Mouse (Mus musculus): Measurements from ENCODE around the gene Stk32b.

Gene Stk32b

GRCm38 (mm10) chr5:37708124-37708523 lies 8.8 kb downstream of the Stk32b start:
- no peak for TF ChIP-seq GATA4 (IDR thresholded peaks at IDR 0.05; ENCODE audit: insufficient replicate concordance, low read length)

GRCm38 (mm10) chr5:37704962-37705361 lies 12.0 kb downstream of the Stk32b start:
- TF ChIP-seq GATA4 (IDR thresholded peaks at IDR 0.05; ENCODE audit: insufficient replicate concordance, low read length), result no peak

GRCm38 (mm10) chr5:37699757-37700156 lies 17.2 kb downstream of the Stk32b start:
- TF ChIP-seq GATA4 (IDR thresholded peaks at IDR 0.05; ENCODE audit: insufficient replicate concordance, low read length), result no peak

- no peak for TF ChIP-seq GATA4 (IDR thresholded peaks at IDR 0.05; ENCODE audit: insufficient replicate concordance, low read length)
Measured at GRCm38 (mm10) chr5:37697286-37697685, 19.7 kb downstream of the Stk32b start.

- no peak for TF ChIP-seq GATA4 (IDR thresholded peaks at IDR 0.05; ENCODE audit: insufficient replicate concordance, low read length)
Measured at GRCm38 (mm10) chr5:37695773-37696172, 21.2 kb downstream of the Stk32b start.

GRCm38 (mm10) chr5:37692759-37693158 lies 24.2 kb downstream of the Stk32b start:
- no peak for TF ChIP-seq GATA4 (IDR thresholded peaks at IDR 0.05; ENCODE audit: insufficient replicate concordance, low read length)

- TF ChIP-seq GATA4 (IDR thresholded peaks at IDR 0.05; ENCODE audit: insufficient replicate concordance, low read length), result no peak
Measured at GRCm38 (mm10) chr5:37670781-37671180, 46.2 kb downstream of the Stk32b start.

GRCm38 (mm10) chr5:37664962-37665361 lies 52.0 kb downstream of the Stk32b start:
- no peak for TF ChIP-seq GATA4 (IDR thresholded peaks at IDR 0.05; ENCODE audit: insufficient replicate concordance, low read length)

- TF ChIP-seq GATA4 (IDR thresholded peaks at IDR 0.05; ENCODE audit: insufficient replicate concordance, low read length), result no peak
Measured at GRCm38 (mm10) chr5:37659177-37659576, 57.8 kb downstream of the Stk32b start.

- TF ChIP-seq GATA4 (IDR thresholded peaks at IDR 0.05; ENCODE audit: insufficient replicate concordance, low read length), result no peak
Measured at GRCm38 (mm10) chr5:37657741-37658140, 59.2 kb downstream of the Stk32b start.

- no peak for TF ChIP-seq GATA4 (IDR thresholded peaks at IDR 0.05; ENCODE audit: insufficient replicate concordance, low read length)
Measured at GRCm38 (mm10) chr5:37655208-37655607, 61.8 kb downstream of the Stk32b start.

- no peak for TF ChIP-seq GATA4 (IDR thresholded peaks at IDR 0.05; ENCODE audit: insufficient replicate concordance, low read length)
Measured at GRCm38 (mm10) chr5:37650681-37651211, 66.2 kb downstream of the Stk32b start.

GRCm38 (mm10) chr5:37650089-37650601 lies 66.8 kb downstream of the Stk32b start:
- TF ChIP-seq GATA4 (IDR thresholded peaks at IDR 0.05; ENCODE audit: insufficient replicate concordance, low read length), result no peak

- TF ChIP-seq GATA4 (IDR thresholded peaks at IDR 0.05; ENCODE audit: insufficient replicate concordance, low read length), result no peak
Measured at GRCm38 (mm10) chr5:37644082-37644481, 72.9 kb downstream of the Stk32b start.

GRCm38 (mm10) chr5:37642486-37642885 lies 74.5 kb downstream of the Stk32b start:
- TF ChIP-seq GATA4 (IDR thresholded peaks at IDR 0.05; ENCODE audit: insufficient replicate concordance, low read length), result no peak

GRCm38 (mm10) chr5:37634791-37635190 lies 82.2 kb downstream of the Stk32b start:
- no peak for TF ChIP-seq GATA4 (IDR thresholded peaks at IDR 0.05; ENCODE audit: insufficient replicate concordance, low read length)
